8 mouse cellular contexts compared by ENCODE assay signal in the genomic region with DNA sequence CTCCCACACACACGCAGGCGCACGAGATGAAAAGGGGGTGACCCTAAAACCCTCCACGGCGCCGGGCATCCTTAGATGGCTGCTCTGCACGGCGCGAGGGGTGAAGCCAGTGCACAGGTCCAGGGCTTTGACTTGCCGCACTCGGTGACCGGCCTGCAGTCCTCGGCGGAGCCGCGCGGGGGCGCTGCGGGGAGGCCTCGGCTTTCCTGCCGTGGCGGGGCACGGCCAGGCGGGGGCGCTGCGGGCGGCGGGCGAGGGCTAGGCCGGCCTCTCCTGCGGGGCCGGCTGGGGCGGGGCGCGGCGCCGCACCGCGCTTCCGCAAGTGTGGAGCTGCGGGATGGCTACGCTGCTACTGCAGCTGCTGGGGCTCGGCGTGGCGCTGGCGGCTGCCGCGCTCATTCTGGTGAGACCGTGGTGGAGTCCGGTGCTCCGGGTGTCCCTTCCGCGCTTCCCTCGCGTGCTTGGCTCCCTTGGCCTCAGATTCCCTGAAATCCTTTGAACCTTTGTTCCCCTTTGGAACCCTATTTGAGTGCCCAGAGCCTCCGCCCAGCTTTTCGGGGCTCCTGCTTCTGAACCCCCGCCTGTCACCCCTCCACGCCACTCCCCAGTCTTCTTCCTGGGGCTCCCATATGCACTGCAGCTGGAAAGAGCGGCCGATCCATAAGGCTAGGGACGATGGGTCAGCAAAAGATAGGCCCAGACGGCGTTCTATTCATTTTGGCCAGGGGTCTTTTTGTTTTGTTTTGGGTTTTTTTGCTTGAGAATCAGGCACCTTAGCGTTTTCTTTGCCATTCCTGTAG. TPM values are rescaled to one million over a fixed set of nuclear protein-coding genes. Genes with fewer than 3 reads are reported as not detected.
DNase-seq lines count a peak whose midpoint lies in the region; ATAC-seq and TF ChIP-seq lines count a peak whose summit lies in the region.

A gene (minus strand): TSS at position 147 of the 800 bp plus-strand sequence.
A gene (plus strand): TSS at position 293 of the 800 bp plus-strand sequence.

- H3K4me2 ChIP-seq in CH12.LX (ENCODE audit: insufficient read depth, low read depth, poor library complexity, severe bottlenecking): peak within 1 kb of the TSS; percentile 86
- H3K4me2 ChIP-seq in forebrain, embryonic 14.5 days (ENCODE audit: low read length): peak within 1 kb of the TSS; percentile 81
- peak within 1 kb of the TSS; percentile 98 for H3K4me2 ChIP-seq in liver, embryonic 16.5 days (ENCODE audit: low read depth, low read length)
- H3K4me2 ChIP-seq in neural tube, embryonic 12.5 days (replicated peaks): peak within 1 kb of the TSS; percentile 85
- H3K4me2 ChIP-seq in stomach, postnatal 0 days (replicated peaks; ENCODE audit: low read depth): peak within 1 kb of the TSS; percentile 93

- peak within 1 kb of the TSS; percentile 83 to 99 (median 91) for H3K4me3 ChIP-seq in CH12.LX (replicated peaks in 1 of 3; ENCODE audit: low read depth in 2 of 3, low read length in 2 of 3, poor library complexity in 1 of 3)
- H3K4me3 ChIP-seq in forebrain, embryonic 14.5 days (ENCODE audit: low read depth, low read length): peak within 1 kb of the TSS; percentile 87
- peak within 1 kb of the TSS; percentile 90 for H3K4me3 ChIP-seq in liver, embryonic 16.5 days (ENCODE audit: low read depth, low read length)
- peak within 1 kb of the TSS; percentile 88 for H3K4me3 ChIP-seq in neural tube, embryonic 12.5 days
- peak within 1 kb of the TSS; percentile 88 for H3K4me3 ChIP-seq in stomach, postnatal 0 days (ENCODE audit: low read depth, low read length)

- H3K27me3 ChIP-seq in CH12.LX (replicated peaks): no peaks in the 10 kb centered on the region
- no peaks in the 10 kb centered on the region for H3K27me3 ChIP-seq in forebrain, embryonic 14.5 days (replicated peaks; ENCODE audit: control insufficient read depth, insufficient read depth, low read length)
- H3K27me3 ChIP-seq in liver, embryonic 16.5 days (ENCODE audit: control insufficient read depth, insufficient read depth, low read depth, low read length): no peaks in the 10 kb centered on the region
- H3K27me3 ChIP-seq in neural tube, embryonic 12.5 days (replicated peaks): no peaks in the 10 kb centered on the region
- H3K27me3 ChIP-seq in stomach, postnatal 0 days (ENCODE audit: control insufficient read depth, insufficient read depth, low read length): no peaks in the 10 kb centered on the region

- DNase-seq in CH12.LX (ENCODE audit: extremely low read depth): peak; percentile 57
- DNase-seq in forebrain, embryonic 14.5 days (ENCODE audit: low spot score): peak; percentile 87
- peak; percentile 95 to 98 for DNase-seq in heart, postnatal 10 days
- no peak for DNase-seq in large intestine, adult 2 months (ENCODE audit: low read depth, low spot score)
- peak; percentile 93 for DNase-seq in stomach, postnatal 0 days (ENCODE audit: low spot score)

- peak; percentile 12 for TF ChIP-seq RAD21 in CH12.LX (IDR thresholded peaks at IDR 0.05; ENCODE audit: low read depth, low read length)

- peaks cover 32% of the 10 kb centered on the region for H3K79me2 ChIP-seq in CH12.LX (replicated peaks; ENCODE audit: control insufficient read depth, extremely low read depth, insufficient read depth, poor library complexity, severe bottlenecking)

- no peaks in the 10 kb centered on the region for H3K9me3 ChIP-seq in CH12.LX (replicated peaks; ENCODE audit: low read length)
- H3K9me3 ChIP-seq in forebrain, embryonic 14.5 days (replicated peaks; ENCODE audit: control insufficient read depth, low read length): no peaks in the 10 kb centered on the region
- H3K9me3 ChIP-seq in liver, embryonic 16.5 days (replicated peaks; ENCODE audit: control insufficient read depth, low read length): no peaks in the 10 kb centered on the region
- H3K9me3 ChIP-seq in neural tube, embryonic 12.5 days: no peaks in the 10 kb centered on the region
- no peaks in the 10 kb centered on the region for H3K9me3 ChIP-seq in stomach, postnatal 0 days (ENCODE audit: control insufficient read depth, low read length)

- peak; percentile 65 for TF ChIP-seq POLR2A in CH12.LX (IDR thresholded peaks at IDR 0.05; ENCODE audit: low read depth, low read length)

- in situ Hi-C loops in CH12.LX (cut with MboI; ENCODE audit: low pct_ligation_motif_present, low pct_unique_long_range_greater_than_20kb, low sequenced_read_pairs): no loop called here

- peak within 1 kb of the TSS; percentile 90 for H3K9ac ChIP-seq in CH12.LX (ENCODE audit: insufficient read depth, low read depth)
- H3K9ac ChIP-seq in forebrain, embryonic 14.5 days (ENCODE audit: low read length): peak within 1 kb of the TSS; percentile 90
- peak within 1 kb of the TSS; percentile 95 for H3K9ac ChIP-seq in liver, embryonic 16.5 days (ENCODE audit: low read depth, low read length)
- peak within 1 kb of the TSS; percentile 86 for H3K9ac ChIP-seq in neural tube, embryonic 12.5 days
- H3K9ac ChIP-seq in stomach, postnatal 0 days (ENCODE audit: low read length): peak within 1 kb of the TSS; percentile 93

- peak; percentile 88 for ATAC-seq in cerebellum, adult (ENCODE audit: insufficient number of reproducible peaks, low FRiP score, low TSS enrichment)
- peak; percentile 94 for ATAC-seq in forebrain, embryonic 14.5 days
- ATAC-seq in liver, embryonic 16.5 days (ENCODE audit: low read depth): peak; percentile 84
- peak; percentile 95 for ATAC-seq in neural tube, embryonic 12.5 days (ENCODE audit: low FRiP score, low read depth)
- ATAC-seq in stomach, postnatal 0 days (ENCODE audit: low FRiP score, low TSS enrichment): peak; percentile 92

- peak within 1 kb of the TSS; percentile 93 for H3K27ac ChIP-seq in CH12.LX (ENCODE audit: insufficient read depth, low read depth)
- H3K27ac ChIP-seq in forebrain, embryonic 14.5 days (ENCODE audit: low read depth, low read length): peak within 1 kb of the TSS; percentile 98
- peak within 1 kb of the TSS; percentile 100 for H3K27ac ChIP-seq in liver, embryonic 16.5 days (ENCODE audit: low read length)
- H3K27ac ChIP-seq in neural tube, embryonic 12.5 days: peak within 1 kb of the TSS; percentile 96
- H3K27ac ChIP-seq in stomach, postnatal 0 days (replicated peaks): peak within 1 kb of the TSS; percentile 99

- H3K4me1 ChIP-seq in CH12.LX (ENCODE audit: control insufficient read depth in 1 of 2, insufficient read depth in 2 of 2): peaks cover 6 to 49% of the 10 kb centered on the region in 2 experiments
- 0 out of 2 replicates have a peak, but pooled peaks cover 7% of the 10 kb centered on the region for H3K4me1 ChIP-seq in forebrain, embryonic 14.5 days (ENCODE audit: control insufficient read depth, insufficient read depth, low read length)
- peaks cover 23% of the 10 kb centered on the region for H3K4me1 ChIP-seq in liver, embryonic 16.5 days (ENCODE audit: control insufficient read depth, low read depth, low read length)
- H3K4me1 ChIP-seq in neural tube, embryonic 12.5 days: peaks cover 13% of the 10 kb centered on the region
- H3K4me1 ChIP-seq in stomach, postnatal 0 days (replicated peaks; ENCODE audit: control insufficient read depth, insufficient read depth): no peaks in the 10 kb centered on the region

- peak; percentile 32 to 99; a peak in 3 of 4 replicates for TF ChIP-seq CTCF in CH12.LX (conservative IDR thresholded peaks at IDR 0.05 in 1 of 2, IDR thresholded peaks at IDR 0.05 in 1 of 2; ENCODE audit: low read depth in 2 of 2, low read length in 2 of 2)
- peak; percentile 88 for TF ChIP-seq CTCF in stomach, postnatal 0 days (IDR thresholded peaks at IDR 0.05; ENCODE audit: low read depth)

- dilution Hi-C loops in CH12.LX (cut with MboI; ENCODE audit: extremely low pct_ligation_motif_present, extremely low pct_unique_long_range_greater_than_20kb, low sequenced_read_pairs): no loop called here

- under 1% methylated on average over 59 of the region's 65 CpGs for WGBS in forebrain, embryonic 14.5 days
- under 1% methylated on average over 63 of the region's 65 CpGs for WGBS in large intestine, adult 2 months
- under 1% methylated on average over 48 of the region's 65 CpGs for WGBS in liver, embryonic 16.5 days (ENCODE audit: insufficient replicate concordance)
- under 1% methylated on average over 65 of the region's 65 CpGs for WGBS in neural tube, embryonic 12.5 days
- under 1% methylated on average over 35 of the region's 65 CpGs for WGBS in stomach, postnatal 0 days

- H3K36me3 ChIP-seq in CH12.LX (replicated peaks in 1 of 2; ENCODE audit: control insufficient read depth in 1 of 2, insufficient read depth in 1 of 2, low read length in 1 of 2): peaks cover 18 to 56% of the 10 kb centered on the region in 2 experiments
- peaks cover 46% of the 10 kb centered on the region for H3K36me3 ChIP-seq in forebrain, embryonic 14.5 days (ENCODE audit: control insufficient read depth, insufficient read depth, low read length)
- peaks cover 17% of the 10 kb centered on the region for H3K36me3 ChIP-seq in liver, embryonic 16.5 days (ENCODE audit: control insufficient read depth, insufficient read depth)
- H3K36me3 ChIP-seq in neural tube, embryonic 12.5 days: peaks cover 25% of the 10 kb centered on the region
- peaks cover 1% of the 10 kb centered on the region; the same call in 1 of the 2 replicates for H3K36me3 ChIP-seq in stomach, postnatal 0 days (ENCODE audit: control insufficient read depth, insufficient read depth, low read length)

- TF ChIP-seq EP300 in CH12.LX (IDR thresholded peaks at IDR 0.05; ENCODE audit: low read length): no peak
- TF ChIP-seq EP300 in stomach, postnatal 0 days (optimal IDR thresholded peaks at IDR 0.05): no peak

- intact Hi-C loops in heart, postnatal 10 days (cut with DNase I): loop anchor here (1.0 to 2.0 kb wide), 3 partner anchors 42 to 329 kb away; no protein-coding TSS in a partner anchor

RNA-seq across cellular contexts. Expression of the first gene that starts in this region (rescaled TPM):
- total RNA-seq in CH12.LX (2012; rRNA removed) (124 and 153 TPM in 2 replicates), CH12.LX (2014; rRNA removed) (102 and 107 TPM in 2 replicates)
- 230 and 238 TPM in 2 replicates for polyA plus RNA-seq in CH12.LX (2012; ENCODE audit: insufficient read length, low read depth)
- 98.5 and 101 TPM in 2 replicates for polyA plus RNA-seq in forebrain, embryonic 14.5 days (2014; fragmentation: Nextera tagmentation; extraction: Ambion mirVana)
- 10 to 100 TPM; 22.6 to 24.8 TPM for total RNA-seq in heart, postnatal 10 days (2021)
- 29.8 and 32.3 TPM in 2 replicates for polyA plus RNA-seq in large intestine, adult 2 months (2012; rRNA removed)
- polyA plus RNA-seq in liver, embryonic 16.5 days (2015; fragmentation: Nextera tagmentation; extraction: Ambion mirVana): 52.2 and 57.2 TPM in 2 replicates
- 96.2 and 98.1 TPM in 2 replicates for polyA plus RNA-seq in neural tube, embryonic 12.5 days (2016; fragmentation: Nextera tagmentation; extraction: Ambion mirVana)
- 37.1 and 41.3 TPM in 2 replicates for polyA plus RNA-seq in stomach, postnatal 0 days (2015; fragmentation: Nextera tagmentation; extraction: Ambion mirVana)

RNA-seq across cellular contexts. Expression of the second gene that starts in this region (rescaled TPM):
- total RNA-seq in CH12.LX (2012; rRNA removed): 48.0 and 48.1 TPM in 2 replicates
- total RNA-seq in CH12.LX (2014; rRNA removed): 31.5 and 33.9 TPM in 2 replicates
- 52.0 and 63.7 TPM in 2 replicates for polyA plus RNA-seq in CH12.LX (2012; ENCODE audit: insufficient read length, low read depth)
- polyA plus RNA-seq in forebrain, embryonic 14.5 days (2014; fragmentation: Nextera tagmentation; extraction: Ambion mirVana): 55.8 and 60.2 TPM in 2 replicates
- 10 to 100 TPM; 17.4 to 17.6 TPM for total RNA-seq in heart, postnatal 10 days (2021)
- polyA plus RNA-seq in large intestine, adult 2 months (2012; rRNA removed): 18.6 and 21.8 TPM in 2 replicates
- 19.0 and 22.5 TPM in 2 replicates for polyA plus RNA-seq in liver, embryonic 16.5 days (2015; fragmentation: Nextera tagmentation; extraction: Ambion mirVana)
- 44.2 and 45.5 TPM in 2 replicates for polyA plus RNA-seq in neural tube, embryonic 12.5 days (2016; fragmentation: Nextera tagmentation; extraction: Ambion mirVana)
- polyA plus RNA-seq in stomach, postnatal 0 days (2015; fragmentation: Nextera tagmentation; extraction: Ambion mirVana): 81.3 and 84.7 TPM in 2 replicates
